Mouse (Mus musculus) brain, embryonic 14.5 days (tissue): ENCODE results near the gene Ctf1.

Experiments used
- CTCF ChIP-seq: fragments of 200-500 bp; IDR thresholded peaks from 2 replicates; pipeline ENCODE4 v1.5.1; 2012; ENCODE audit warnings: inconsistent platforms, mild to moderate bottlenecking, moderate library complexity, borderline replicate concordance; ENCODE audit not compliant: insufficient read depth, insufficient read length; ENCODE audit errors: extremely low read depth
- POLR2A ChIP-seq: fragments of 200-500 bp; IDR thresholded peaks from 2 replicates; pipeline ENCODE4 v1.6.1; 2012; ENCODE audit warnings: mild to moderate bottlenecking, inconsistent platforms, borderline replicate concordance; ENCODE audit not compliant: poor library complexity, insufficient read depth, insufficient read length, severe bottlenecking; ENCODE audit errors: extremely low read depth

DNA sequence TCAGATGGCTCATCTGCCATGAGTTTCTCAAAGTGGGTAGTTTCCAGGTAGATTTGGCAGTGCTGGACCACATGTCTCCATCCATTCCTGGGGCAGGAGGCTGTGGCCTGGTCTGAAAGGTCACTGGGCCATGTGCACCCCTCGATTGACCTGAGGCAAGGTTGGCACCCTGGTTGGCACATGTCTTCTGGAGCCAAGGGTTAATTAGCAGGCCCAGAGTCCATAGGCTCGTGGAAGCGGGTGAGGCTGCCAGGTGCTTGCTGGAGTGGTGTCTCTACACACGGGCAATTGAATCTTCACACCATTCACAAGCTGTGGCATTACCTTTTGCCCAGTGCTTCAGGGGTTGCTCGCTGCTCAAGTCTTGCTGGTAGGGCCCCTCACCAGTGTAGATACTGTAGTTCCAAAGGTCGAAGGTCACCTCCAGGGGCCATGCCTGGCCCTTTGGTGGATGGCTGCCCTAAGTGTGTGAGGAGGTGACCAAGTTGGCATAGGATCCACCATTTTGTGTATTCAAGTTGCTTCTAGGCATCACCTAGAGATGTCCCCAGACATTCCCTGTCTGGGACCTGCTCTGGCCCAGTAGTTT, 46.4 kb upstream of the Ctf1 start:
- TF ChIP-seq POLR2A (no peak), CTCF (no peak)
